Comparison of ENCODE assay signal across 23 mouse cellular contexts in genomic region chr9:116198488-116198887, GRCm38 (mm10). TPM values are rescaled to one million over a fixed set of nuclear protein-coding genes. Genes with fewer than 3 reads are reported as not detected.
DNase-seq lines count a peak whose midpoint lies in the region; ATAC-seq lines count a peak whose summit lies in the region.
"Had no signal": no experiment of that assay in that cellular context is flagged by ENCODE, and none has a peak within 500 bp of the region (broad histone marks: within the 10 kb centered on the region; RNA-seq: fewer than 3 reads in every experiment).

No protein-coding gene starts in this region.

- WGBS in limb, embryonic 15.5 days = 52% methylated on average over 9 of the region's 9 CpGs
- WGBS in limb, embryonic 10.5 days = 88% methylated on average over 9 of the region's 9 CpGs
- 3% methylated on average over 9 of the region's 9 CpGs for WGBS in midbrain, embryonic 14.5 days

- H3K4me1 ChIP-seq in limb, embryonic 15.5 days = peaks cover 10% of the 10 kb centered on the region; the same call in 1 of the 2 replicates
- no peaks in the 10 kb centered on the region for H3K4me1 ChIP-seq in limb, embryonic 10.5 days
- peaks cover 11% of the 10 kb centered on the region; the same call in 1 of the 2 replicates for H3K4me1 ChIP-seq in midbrain, embryonic 14.5 days (ENCODE audit: control insufficient read depth, insufficient read depth, low read length)

- no peak for DNase-seq in limb, embryonic 10.5 days (ENCODE audit: low spot score)
- DNase-seq in spleen, postnatal 36 days (ENCODE audit: low spot score in 2 of 2) = peak; percentile 39 to 43
- no peak for DNase-seq in spleen, adult 12 weeks (ENCODE audit: low spot score)
- peak; percentile 63 for DNase-seq in midbrain, embryonic 14.5 days
- no peak for DNase-seq in heart, postnatal 25 days (ENCODE audit: low spot score)
- DNase-seq: adrenal gland, postnatal 10 days; cerebellum, adult 8-10 months; cerebellum, postnatal 36 days; gastrocnemius, adult 2 months; heart, postnatal 36 days; kidney, adult 9 months; layer of hippocampus, postnatal 36 days; liver, embryonic 13.5 days; lung, adult 2 months; right cerebral cortex, postnatal 14 days; thymus, adult 18-20 months; thymus, postnatal 36 days had no signal

- H3K9me3 ChIP-seq in limb, embryonic 15.5 days = no peaks in the 10 kb centered on the region
- no peaks in the 10 kb centered on the region for H3K9me3 ChIP-seq in limb, embryonic 10.5 days (replicated peaks)
- H3K9me3 ChIP-seq in midbrain, embryonic 14.5 days (ENCODE audit: control insufficient read depth, low read length) = no peaks in the 10 kb centered on the region
- H3K9me3 ChIP-seq: forebrain, embryonic 13.5 days; liver, embryonic 13.5 days; neural tube, embryonic 12.5 days had no signal

- H3K9ac ChIP-seq in limb, embryonic 15.5 days = no peak overlapping the region
- H3K9ac ChIP-seq in midbrain, embryonic 14.5 days (replicated peaks; ENCODE audit: low read length) = no peak overlapping the region
- H3K9ac ChIP-seq: forebrain, embryonic 13.5 days; limb, embryonic 13.5 days; liver, embryonic 13.5 days; neural tube, embryonic 12.5 days had no signal

- intact Hi-C loops in heart, postnatal 25 days (cut with DNase I) = no loop called here

- H3K27ac ChIP-seq in limb, embryonic 15.5 days = 0 out of 2 replicates have a peak overlapping the region, but pooled peaks have one; percentile 13
- no peak overlapping the region for H3K27ac ChIP-seq in limb, embryonic 10.5 days
- H3K27ac ChIP-seq in midbrain, embryonic 14.5 days (replicated peaks; ENCODE audit: low read depth, low read length) = no peak overlapping the region
- H3K27ac ChIP-seq: forebrain, embryonic 13.5 days; gastrocnemius, adult 2 months; layer of hippocampus, adult 2 months; limb, embryonic 13.5 days; liver, embryonic 13.5 days; neural tube, embryonic 12.5 days had no signal

- H3K4me3 ChIP-seq in limb, embryonic 15.5 days = no peak overlapping the region
- no peak overlapping the region for H3K4me3 ChIP-seq in limb, embryonic 10.5 days
- H3K4me3 ChIP-seq in midbrain, embryonic 14.5 days (replicated peaks; ENCODE audit: low read depth, low read length) = no peak overlapping the region
- H3K4me3 ChIP-seq: forebrain, embryonic 13.5 days; gastrocnemius, adult 2 months; layer of hippocampus, adult 2 months; limb, embryonic 13.5 days; liver, embryonic 13.5 days; neural tube, embryonic 12.5 days had no signal

- H3K27me3 ChIP-seq in limb, embryonic 15.5 days = no peaks in the 10 kb centered on the region
- H3K27me3 ChIP-seq in limb, embryonic 10.5 days (ENCODE audit: low read depth, poor library complexity, severe bottlenecking) = no peaks in the 10 kb centered on the region
- no peaks in the 10 kb centered on the region for H3K27me3 ChIP-seq in midbrain, embryonic 14.5 days (ENCODE audit: control insufficient read depth, insufficient read depth, low read length)
- H3K27me3 ChIP-seq: forebrain, embryonic 13.5 days; limb, embryonic 13.5 days; liver, embryonic 13.5 days; neural tube, embryonic 12.5 days had no signal

- H3K4me2 ChIP-seq in limb, embryonic 15.5 days = no peak overlapping the region
- H3K4me2 ChIP-seq in midbrain, embryonic 14.5 days (ENCODE audit: low read length) = no peak overlapping the region
- H3K4me2 ChIP-seq: forebrain, embryonic 13.5 days; liver, embryonic 13.5 days; neural tube, embryonic 12.5 days had no signal

- no peaks in the 10 kb centered on the region for H3K36me3 ChIP-seq in limb, embryonic 15.5 days
- H3K36me3 ChIP-seq in limb, embryonic 10.5 days = no peaks in the 10 kb centered on the region
- no peaks in the 10 kb centered on the region for H3K36me3 ChIP-seq in midbrain, embryonic 14.5 days (ENCODE audit: control insufficient read depth, insufficient read depth, low read length)
- H3K36me3 ChIP-seq: limb, embryonic 13.5 days; liver, embryonic 13.5 days; neural tube, embryonic 12.5 days had no signal

- no peak for ATAC-seq in limb, embryonic 15.5 days (ENCODE audit: insufficient number of reproducible peaks, low FRiP score, low TSS enrichment, low read depth)
- ATAC-seq in midbrain, embryonic 14.5 days (ENCODE audit: low FRiP score, low TSS enrichment) = no peak
- ATAC-seq in inflammation-experienced regulatory T-cells, adult 6 months = no peak
- ATAC-seq: forebrain, embryonic 13.5 days had no signal

RNA-seq across cellular contexts. Expression of gene Tgfbr2, which starts 23.3 kb away (rescaled TPM):
- polyA plus RNA-seq in limb, embryonic 15.5 days (2015; fragmentation: Nextera tagmentation; extraction: Ambion mirVana) = 65.2 and 69.0 TPM in 2 replicates
- polyA plus RNA-seq in limb, embryonic 10.5 days (2016; fragmentation: Nextera tagmentation; extraction: Ambion mirVana) = 9.8 and 14.1 TPM in 2 replicates
- polyA plus RNA-seq in midbrain, embryonic 14.5 days (2014; fragmentation: Nextera tagmentation; extraction: Ambion mirVana) = 3.6 and 10.4 TPM in 2 replicates
- total RNA-seq in heart, postnatal 25 days (2021) = 10 to 100 TPM; 35.7 to 37.0 TPM
- polyA plus RNA-seq in inflammation-experienced regulatory T-cells, adult 6 months (2017; shearing (Covaris generic)) = 10 to 100 TPM; 24.7 to 31.6 (median 26.3) TPM

Comparison
In these comparisons a context has a peak if more than half of its experiments do, and no peak if none do; other contexts are left out.
1. DNase-seq: peak in spleen, postnatal 36 days (2 of 2) and midbrain, embryonic 14.5 days (single experiment); none in limb, embryonic 10.5 days (single experiment), spleen, adult 12 weeks (single experiment) and heart, postnatal 25 days (single experiment).